Mouse (Mus musculus) spleen, adult 2 months (tissue): ENCODE measurements at regions not wholly inside any gene's neighbourhood (a gene's known extent, or its start where the extent isn't known, plus 50 kb on each side); places are given as distances from the start of the nearest gene placed in this dataset.

Experiments used
- CTCF ChIP-seq: fragments of 200-500 bp; IDR thresholded peaks from 2 replicates; pipeline ENCODE4 v1.5.1; 2011; ENCODE audit warnings: mild to moderate bottlenecking, inconsistent platforms; ENCODE audit not compliant: insufficient read depth, insufficient read length, insufficient replicate concordance; ENCODE audit errors: extremely low read depth
- POLR2A ChIP-seq: fragments of 200-500 bp; IDR thresholded peaks from 2 replicates; pipeline ENCODE4 v1.6.1; 2011; ENCODE audit warnings: low read depth, low read length, inconsistent platforms

- TF ChIP-seq CTCF (no peak), POLR2A (no peak)
Measured at GRCm38 (mm10) chr15:5693810-5694209, 449.8 kb upstream of the Ptger4 start.
